Mouse (Mus musculus) kidney, embryonic 16.5 days (tissue): Measurements from ENCODE around the gene Zfp819. TPM values are rescaled to one million over a fixed set of nuclear protein-coding genes. Genes with fewer than 3 reads are reported as not detected.
A peak's percentile ranks its signal among the peaks of the same experiment; 100 is the strongest.

ENCODE experiments used
- ATAC-seq: fragments of 200-750 bp; cut with Nextera tagmentation; 2 replicates; pipeline ENCODE4 v1.8.0; 2017; ENCODE audit warnings: moderate TSS enrichment; ENCODE audit not compliant: low FRiP score, low TSS enrichment
- H3K27ac ChIP-seq: fragments of 300-500 bp; sonication (generic); 2 replicates; pipeline ENCODE4 v1.5.1; 2014; ENCODE audit warnings: low read length
- H3K27me3 ChIP-seq: fragments of 300-500 bp; sonication (generic); 2 replicates; pipeline ENCODE4 v1.6.1; 2014; ENCODE audit warnings: low read length, control low read depth, mixed read lengths; ENCODE audit not compliant: insufficient read depth
- H3K36me3 ChIP-seq: fragments of 300-500 bp; sonication (generic); 2 replicates; pipeline ENCODE4 v1.6.1; 2014; ENCODE audit warnings: low read length, control low read depth, mixed read lengths; ENCODE audit not compliant: insufficient read depth
- H3K4me1 ChIP-seq: fragments of 300-500 bp; sonication (generic); 2 replicates; pipeline ENCODE4 v1.6.1; 2014; ENCODE audit warnings: low read length, control low read depth, mixed read lengths; ENCODE audit not compliant: insufficient read depth
- H3K4me2 ChIP-seq: fragments of 300-500 bp; sonication (generic); replicated peaks from 2 replicates; pipeline ENCODE4 v1.6.1; 2014; ENCODE audit warnings: low read depth, low read length
- H3K4me3 ChIP-seq: fragments of 300-500 bp; sonication (generic); 2 replicates; pipeline ENCODE4 v1.5.1; 2014; ENCODE audit warnings: mild to moderate bottlenecking, low read length
- H3K9ac ChIP-seq: fragments of 300-500 bp; sonication (generic); replicated peaks from 2 replicates; pipeline ENCODE4 v1.6.1; 2014; ENCODE audit warnings: low read length
- H3K9me3 ChIP-seq: fragments of 300-500 bp; sonication (generic); 2 replicates; pipeline ENCODE4 v1.6.1; 2016; ENCODE audit warnings: low read length, control low read depth
- WGBS: fragments of 180-500 bp; shearing (Covaris S2); extraction: QIAGEN DNeasy Blood & Tissue Kit; methylation state at CpG from one replicate; pipeline ENCODE4 v1.1.7; 2014; 5-methylcytosine and 5-hydroxymethylcytosine counted together
- polyA plus RNA-seq: library from polyadenylated mRNA; unstranded; fragments of >200 nt; fragmentation: Nextera tagmentation; extraction: Ambion mirVana; gene quantifications from 2 replicates; pipeline ENCODE4 v1.2.1, GENCODE M21; 2015

Zfp819 gene
- polyA plus RNA-seq, 1 experiment from 2014 or later: 0.24 TPM

DNA sequence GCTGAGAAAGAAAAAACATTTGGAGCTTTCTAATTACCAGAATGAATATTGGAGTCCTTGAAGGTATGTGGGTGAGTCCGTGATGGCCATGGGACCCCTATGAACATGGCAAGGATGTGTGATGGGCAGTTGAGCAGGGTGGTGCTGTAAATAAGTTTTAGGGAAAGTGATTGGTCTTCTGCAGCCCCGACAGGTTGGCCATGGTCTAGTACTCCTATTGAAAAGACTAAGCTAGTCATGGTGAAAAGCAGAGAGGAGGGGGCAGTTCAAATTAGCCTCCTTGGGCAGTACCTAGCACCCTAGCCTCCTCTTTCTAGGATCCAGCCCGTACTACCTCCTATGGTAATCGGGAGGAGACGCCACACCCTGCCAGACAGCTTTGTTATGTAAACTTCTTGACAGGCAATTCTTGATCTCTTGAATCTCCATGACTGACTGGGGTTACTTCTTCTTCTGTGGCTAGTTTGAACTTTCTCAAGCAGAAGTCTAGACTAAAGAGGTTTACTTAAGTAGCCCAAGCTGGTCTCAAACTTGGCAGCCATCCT lies 846 bp downstream of the Zfp819 start:
- H3K4me2 ChIP-seq: peak overlapping the region; percentile 58
- no peaks in the 10 kb centered on the region for H3K4me1 ChIP-seq
- no peak overlapping the region for H3K4me3 ChIP-seq
- 36% methylated on average over 5 of the region's 5 CpGs for WGBS
- no peaks in the 10 kb centered on the region for H3K9me3 ChIP-seq
- H3K36me3 ChIP-seq: no peaks in the 10 kb centered on the region
- H3K9ac ChIP-seq: no peak overlapping the region
- 0 out of 2 replicates have a peak, but pooled peaks cover 5% of the 10 kb centered on the region for H3K27me3 ChIP-seq
- peak; percentile 51 for ATAC-seq
- no peak overlapping the region for H3K27ac ChIP-seq

DNA sequence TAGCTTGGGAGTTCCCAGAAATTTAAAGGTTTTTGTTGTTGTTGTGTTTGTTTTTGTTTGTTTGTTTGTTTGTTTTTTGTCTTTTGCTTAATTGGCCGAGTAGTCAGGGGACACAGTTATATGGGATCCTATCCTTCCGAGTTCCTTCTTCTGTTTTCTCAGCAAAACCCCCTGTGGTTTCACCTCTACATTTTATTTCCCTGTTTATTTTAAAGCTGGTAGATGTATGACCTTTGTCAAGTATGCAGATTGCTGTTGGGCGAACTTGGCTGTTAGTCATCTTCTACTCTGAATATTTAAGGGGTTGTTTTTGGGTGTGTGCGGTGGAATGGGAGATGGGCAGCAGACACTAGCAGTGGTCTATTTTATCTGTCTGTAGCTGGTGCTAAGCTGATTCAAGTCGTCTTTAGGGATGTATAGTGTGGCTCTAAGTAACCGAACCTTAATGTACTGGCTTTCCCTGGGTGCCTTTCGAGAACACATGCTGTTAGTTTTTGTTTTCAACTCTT lies 1.4 kb downstream of the Zfp819 start:
- WGBS: 78% methylated on average over 7 of the region's 7 CpGs
- H3K4me1 ChIP-seq: no peaks in the 10 kb centered on the region
- no peak overlapping the region for H3K4me3 ChIP-seq
- ATAC-seq: no peak
- H3K4me2 ChIP-seq: no peak overlapping the region
- no peak overlapping the region for H3K27ac ChIP-seq
- no peaks in the 10 kb centered on the region for H3K9me3 ChIP-seq
- no peak overlapping the region for H3K9ac ChIP-seq
- H3K27me3 ChIP-seq: 0 out of 2 replicates have a peak, but pooled peaks cover 5% of the 10 kb centered on the region
- no peaks in the 10 kb centered on the region for H3K36me3 ChIP-seq

DNA sequence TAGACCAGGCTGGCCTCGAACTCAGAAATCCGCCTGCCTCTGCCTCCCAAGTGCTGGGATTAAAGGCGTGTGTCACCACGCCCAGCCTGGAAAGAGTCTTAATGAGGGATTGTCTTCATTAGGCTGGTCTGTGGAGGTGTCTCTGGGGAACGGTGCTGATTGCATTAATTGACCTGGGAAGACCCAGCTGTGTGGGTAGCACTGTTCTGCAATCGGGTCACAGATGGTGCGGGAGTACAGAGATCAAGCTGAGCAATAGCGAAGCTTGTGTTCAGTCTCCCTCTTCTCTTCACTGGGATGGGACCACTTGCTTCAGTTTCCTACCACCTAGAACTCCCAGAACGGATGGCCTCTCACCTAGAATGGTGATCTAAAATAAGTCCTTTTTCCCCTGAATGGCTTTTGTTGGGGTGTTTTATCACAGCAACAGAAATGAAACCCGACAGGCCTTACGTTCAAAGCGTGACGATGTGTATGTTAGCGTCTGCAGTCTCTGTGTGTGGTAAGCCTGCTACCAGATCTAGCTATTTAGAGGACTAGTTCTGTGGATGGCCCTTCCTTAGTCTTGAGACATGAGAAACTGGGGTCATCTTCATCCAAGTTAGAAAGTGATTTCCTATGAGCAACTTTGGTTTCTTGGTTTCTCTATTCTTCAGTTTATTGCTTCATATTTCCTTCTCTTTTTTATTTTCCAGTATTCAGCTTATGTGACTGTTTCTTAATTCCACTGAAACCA lies 7.0 kb downstream of the Zfp819 start:
- Histone ChIP-seq H3K4me2 (no peak overlapping the region), H3K4me3 (no peak overlapping the region), H3K9me3 (no peaks in the 10 kb centered on the region), H3K4me1 (no peaks in the 10 kb centered on the region), H3K27ac (no peak overlapping the region), H3K36me3 (no peaks in the 10 kb centered on the region), H3K27me3 (no peaks in the 10 kb centered on the region), H3K9ac (no peak overlapping the region)
- ATAC-seq: no peak
- WGBS: 87% methylated on average over 14 of the region's 14 CpGs

DNA sequence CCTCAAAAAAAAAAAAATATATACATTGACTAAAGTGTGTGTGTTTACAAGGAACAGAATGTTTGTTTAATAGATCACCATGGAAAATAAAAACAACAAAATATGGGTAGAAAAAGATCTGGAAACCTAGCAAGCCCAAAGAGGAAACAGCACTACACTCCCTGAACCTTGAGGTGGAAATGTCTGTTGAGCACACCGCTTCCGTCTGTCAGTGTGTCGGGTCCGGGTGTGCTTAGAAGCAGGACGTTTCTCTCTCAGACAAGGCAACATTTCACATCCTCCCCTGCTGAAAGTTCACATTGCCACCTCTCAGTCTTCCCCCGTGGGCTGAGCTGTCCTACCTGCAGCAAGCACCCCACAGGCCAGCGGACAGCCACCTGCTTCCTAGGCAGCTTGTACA lies 16.0 kb downstream of the Zfp819 start:
- H3K9ac ChIP-seq: no peak overlapping the region
- no peaks in the 10 kb centered on the region for H3K4me1 ChIP-seq
- H3K4me3 ChIP-seq: no peak overlapping the region
- WGBS: 71% methylated on average over 7 of the region's 7 CpGs
- no peak for ATAC-seq
- no peak overlapping the region for H3K27ac ChIP-seq
- H3K27me3 ChIP-seq: no peaks in the 10 kb centered on the region
- H3K36me3 ChIP-seq: no peaks in the 10 kb centered on the region
- no peak overlapping the region for H3K4me2 ChIP-seq
- H3K9me3 ChIP-seq: no peaks in the 10 kb centered on the region

DNA sequence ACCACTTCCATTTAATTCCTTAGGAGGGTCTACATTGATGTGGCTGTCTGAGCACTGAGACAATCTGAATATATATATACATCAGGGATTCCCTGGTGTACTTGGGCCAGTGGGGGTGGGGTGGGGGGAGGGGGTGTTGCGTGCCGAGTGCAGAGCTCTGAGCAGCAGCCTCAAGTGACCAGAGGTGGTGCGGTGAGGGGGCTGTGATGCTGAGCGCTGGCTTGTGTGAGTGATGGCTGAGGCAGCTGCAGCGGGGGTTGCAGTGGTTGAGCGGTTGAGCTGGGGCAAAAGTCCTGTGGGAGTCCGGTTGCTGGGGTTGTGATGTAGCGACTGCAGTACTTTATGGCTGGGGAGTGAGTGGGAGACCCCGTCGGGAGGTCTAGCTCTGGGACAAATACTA lies 16.9 kb downstream of the Zfp819 start:
- Histone ChIP-seq H3K9ac (no peak overlapping the region), H3K4me1 (no peaks in the 10 kb centered on the region), H3K27me3 (no peaks in the 10 kb centered on the region), H3K27ac (no peak overlapping the region), H3K4me2 (no peak overlapping the region), H3K36me3 (no peaks in the 10 kb centered on the region), H3K4me3 (no peak overlapping the region), H3K9me3 (no peaks in the 10 kb centered on the region)
- WGBS: 4% methylated on average over 10 of the region's 10 CpGs
- ATAC-seq: peak; percentile 61; the same call in 1 of the 2 replicates

DNA sequence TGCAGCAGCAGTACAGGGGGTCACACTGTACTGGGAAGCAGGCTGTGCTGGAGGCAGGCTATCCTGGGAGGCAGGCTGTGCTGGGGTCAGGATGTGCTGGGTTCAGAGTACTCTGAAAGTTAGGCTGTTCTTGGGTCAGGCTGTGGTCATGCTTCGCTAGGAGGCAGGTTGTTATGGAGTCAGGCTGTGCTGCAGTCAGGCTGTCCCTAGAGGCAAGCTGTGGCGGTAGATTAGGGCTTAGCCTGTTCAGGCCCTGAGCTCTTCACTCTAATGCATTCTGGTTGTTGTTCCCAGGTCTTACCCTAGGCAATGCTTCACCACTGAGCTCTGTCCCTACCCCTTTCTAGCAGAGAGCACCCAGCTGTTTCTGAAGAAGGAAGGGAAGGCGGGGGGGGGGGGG lies 18.1 kb downstream of the Zfp819 start:
- H3K27ac ChIP-seq: no peak overlapping the region
- no peak overlapping the region for H3K4me2 ChIP-seq
- H3K9me3 ChIP-seq: no peaks in the 10 kb centered on the region
- H3K36me3 ChIP-seq: no peaks in the 10 kb centered on the region
- H3K4me1 ChIP-seq: no peaks in the 10 kb centered on the region
- H3K27me3 ChIP-seq: no peaks in the 10 kb centered on the region
- H3K9ac ChIP-seq: no peak overlapping the region
- H3K4me3 ChIP-seq: no peak overlapping the region
- 0 out of 2 replicates have a peak, but pooled peaks have one; percentile 23 for ATAC-seq
- WGBS: 72% methylated on average over 3 of the region's 3 CpGs

DNA sequence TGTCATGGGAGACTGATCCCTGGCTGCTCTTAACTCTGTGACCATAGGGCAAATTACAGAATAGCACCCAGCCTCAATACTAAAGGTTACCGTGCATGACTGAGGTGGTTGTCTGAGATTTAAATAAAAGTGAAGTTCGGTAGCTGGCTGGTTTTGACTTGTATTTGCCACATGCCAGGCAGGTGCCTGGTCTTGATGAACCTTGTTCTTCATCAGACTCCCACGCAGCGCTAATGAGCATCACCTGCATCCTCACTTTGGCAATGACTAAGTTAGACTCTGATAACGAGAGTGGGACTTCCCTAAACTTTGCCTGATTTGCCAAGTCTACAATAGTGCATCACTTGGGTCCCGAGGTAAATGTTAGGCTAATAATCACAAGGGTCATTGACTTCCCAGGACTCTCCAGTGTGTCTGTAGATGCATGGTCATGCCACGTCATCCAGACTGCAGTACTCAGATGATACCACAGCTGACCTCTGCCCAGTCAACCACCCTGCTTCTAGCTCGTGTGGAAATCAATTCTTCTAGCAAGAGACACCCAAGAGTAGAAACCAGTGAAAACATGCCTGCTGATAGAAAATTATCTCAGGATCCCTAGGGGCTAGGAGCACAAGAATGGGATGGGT lies 18.9 kb downstream of the Zfp819 start:
- 80% methylated on average over 8 of the region's 8 CpGs for WGBS
- H3K9ac ChIP-seq: no peak overlapping the region
- ATAC-seq: no peak
- H3K27me3 ChIP-seq: no peaks in the 10 kb centered on the region
- no peaks in the 10 kb centered on the region for H3K4me1 ChIP-seq
- H3K27ac ChIP-seq: no peak overlapping the region
- no peak overlapping the region for H3K4me2 ChIP-seq
- no peaks in the 10 kb centered on the region for H3K36me3 ChIP-seq
- H3K4me3 ChIP-seq: no peak overlapping the region
- no peaks in the 10 kb centered on the region for H3K9me3 ChIP-seq

DNA sequence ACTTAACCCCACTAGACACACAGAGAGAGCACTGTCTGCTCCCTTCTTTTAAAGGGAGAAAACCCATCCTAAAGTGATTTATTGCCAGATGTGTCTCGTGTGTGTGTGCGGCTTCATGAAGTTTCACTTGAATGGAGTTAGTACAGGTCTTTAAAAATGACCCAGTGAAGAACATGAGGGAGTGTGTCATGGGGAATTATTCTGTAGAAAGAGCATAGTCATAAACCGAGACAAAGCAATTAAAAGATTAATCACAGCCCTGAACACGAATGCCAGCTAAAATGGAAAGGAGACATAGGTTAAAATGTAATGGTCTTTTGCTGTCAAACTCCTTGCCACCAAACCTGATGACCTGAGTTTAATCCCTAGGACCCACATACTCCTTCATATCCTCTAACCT lies 27.0 kb downstream of the Zfp819 start:
- Histone ChIP-seq H3K4me1 (no peaks in the 10 kb centered on the region), H3K9ac (no peak overlapping the region), H3K4me2 (no peak overlapping the region), H3K4me3 (no peak overlapping the region), H3K9me3 (no peaks in the 10 kb centered on the region), H3K27me3 (no peaks in the 10 kb centered on the region), H3K27ac (no peak overlapping the region), H3K36me3 (no peaks in the 10 kb centered on the region)
- no peak for ATAC-seq
- WGBS: 46% methylated on average over 4 of the region's 4 CpGs

DNA sequence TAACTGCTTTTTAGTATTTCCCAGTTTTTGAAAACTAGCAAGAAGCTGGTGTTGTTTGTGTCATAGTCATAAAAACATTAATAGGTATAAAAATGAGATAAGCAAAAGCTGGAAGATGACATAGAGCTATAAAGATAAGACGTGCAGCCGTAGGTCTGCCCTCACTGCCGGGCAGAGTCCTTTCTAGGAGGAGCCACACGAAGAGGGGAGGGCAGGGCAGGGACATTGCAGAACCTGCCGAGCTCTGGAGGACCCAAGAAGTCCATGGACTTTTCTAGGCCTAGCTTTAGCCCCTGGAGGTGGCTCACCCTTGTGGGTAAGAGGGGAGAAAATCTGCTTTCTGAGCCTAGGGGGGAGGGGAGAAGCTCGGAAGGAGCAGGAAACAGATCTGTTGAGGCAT lies 27.5 kb downstream of the Zfp819 start, which contains the start of gene Ceacam18:
Gene Ceacam18 (plus strand): TSS at position 208 of the 400 bp plus-strand sequence.
- no peaks in the 10 kb centered on the region for H3K9me3 ChIP-seq
- no peak for ATAC-seq
- no peak within 1 kb of the TSS for H3K9ac ChIP-seq
- H3K27me3 ChIP-seq: no peaks in the 10 kb centered on the region
- no peaks in the 10 kb centered on the region for H3K4me1 ChIP-seq
- no peak within 1 kb of the TSS for H3K4me2 ChIP-seq
- no peak within 1 kb of the TSS for H3K4me3 ChIP-seq
- WGBS: 60% methylated on average over 6 of the region's 6 CpGs
- no peak within 1 kb of the TSS for H3K27ac ChIP-seq
- no peaks in the 10 kb centered on the region for H3K36me3 ChIP-seq

DNA sequence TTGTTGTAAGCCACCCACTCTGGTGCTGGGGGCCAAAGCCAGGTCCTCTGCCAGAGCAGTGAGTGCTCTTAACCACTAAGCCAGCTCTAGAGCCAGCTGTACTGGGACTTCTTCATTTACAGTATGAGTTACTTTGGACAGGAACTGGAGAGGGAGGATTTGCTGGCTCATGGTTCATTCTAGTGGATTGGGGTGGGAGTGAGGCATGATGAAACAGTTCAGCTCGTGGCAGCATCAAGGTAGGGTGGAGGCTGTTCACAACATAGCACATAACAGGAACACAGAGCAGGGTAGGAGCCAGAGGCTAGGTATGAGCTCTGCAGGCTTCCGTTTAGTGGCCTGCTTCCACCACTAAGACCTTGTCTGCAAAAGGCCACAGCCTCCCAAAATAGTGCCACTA lies 29.2 kb downstream of the Zfp819 start:
- WGBS: 64% methylated on average over 2 of the region's 2 CpGs
- no peak for ATAC-seq

More for the DNA sequence above, 29.2 kb downstream of the Zfp819 start:
- H3K36me3 ChIP-seq: no peaks in the 10 kb centered on the region
- H3K9ac ChIP-seq: no peak overlapping the region
- no peaks in the 10 kb centered on the region for H3K27me3 ChIP-seq
- H3K9me3 ChIP-seq: no peaks in the 10 kb centered on the region
- H3K4me2 ChIP-seq: no peak overlapping the region
- no peak overlapping the region for H3K4me3 ChIP-seq
- no peaks in the 10 kb centered on the region for H3K4me1 ChIP-seq
- no peak overlapping the region for H3K27ac ChIP-seq
